Mouse (Mus musculus): ENCODE data around the gene Fcamr. TPM values are rescaled to one million over a fixed set of nuclear protein-coding genes. Genes with fewer than 3 reads are reported as not detected.

The Fcamr gene
- polyA plus RNA-seq (2015; fragmentation: Nextera tagmentation; extraction: Ambion mirVana), result not detected in 2 replicates

DNA sequence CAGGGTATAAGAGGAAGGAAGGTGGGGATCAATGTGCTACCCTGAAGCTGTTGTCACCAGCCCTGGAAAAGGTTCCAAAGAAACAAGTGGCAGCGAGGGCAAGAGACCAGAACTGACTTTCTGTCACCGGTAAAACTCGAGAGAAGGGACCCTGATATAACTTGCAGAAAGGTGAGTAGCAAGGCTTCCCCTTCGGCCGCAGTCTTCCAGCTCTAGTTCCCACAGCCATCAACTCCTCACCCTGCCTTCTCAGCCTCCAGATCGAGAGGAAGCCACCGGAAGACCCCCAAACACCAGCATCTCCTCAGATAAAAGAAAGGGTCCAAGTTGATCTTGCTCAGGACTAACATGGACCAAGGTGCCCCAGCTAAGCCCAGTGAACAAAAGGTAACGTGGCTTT lies at the start of gene Fcamr:
Gene Fcamr, plus strand, starts transcription at position 301 of the 400 bp plus-strand sequence.
- Histone ChIP-seq H3K4me2 (replicated peaks) (no peak within 1 kb of the TSS), H3K4me1 (replicated peaks) (no peaks in the 10 kb centered on the region), H3K27ac (no peak within 1 kb of the TSS), H3K4me3 (replicated peaks) (no peak within 1 kb of the TSS), H3K36me3 (no peaks in the 10 kb centered on the region), H3K27me3 (no peaks in the 10 kb centered on the region), H3K9me3 (no peaks in the 10 kb centered on the region), H3K9ac (replicated peaks) (no peak within 1 kb of the TSS)
- 91% methylated on average over 8 of the region's 8 CpGs for WGBS
- no peak for ATAC-seq

DNA sequence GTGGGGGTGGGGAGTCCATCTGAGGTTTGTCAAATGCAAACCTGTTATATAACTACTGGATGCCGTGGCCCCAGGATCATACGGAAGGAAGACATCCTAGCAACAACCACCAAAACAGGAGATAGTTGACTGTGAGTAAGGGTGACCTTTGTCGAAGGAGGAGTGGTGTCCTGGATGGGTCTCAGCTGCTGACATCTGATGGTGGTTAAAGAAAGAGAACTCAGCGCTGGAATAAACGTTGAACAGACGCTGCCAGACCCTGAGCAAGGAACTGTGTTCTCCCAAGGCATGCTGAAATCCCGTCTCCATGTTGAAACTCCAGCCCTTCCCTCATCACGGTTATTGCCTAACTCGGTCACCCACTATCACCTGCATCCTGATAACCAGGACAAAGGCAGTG lies 41.0 kb upstream of the Fcamr start:
- no peak overlapping the region for H3K4me3 ChIP-seq (replicated peaks)
- ATAC-seq, result no peak
- no peaks in the 10 kb centered on the region for H3K27me3 ChIP-seq
- no peaks in the 10 kb centered on the region for H3K36me3 ChIP-seq
- H3K4me2 ChIP-seq (replicated peaks), result no peak overlapping the region
- H3K9ac ChIP-seq (replicated peaks), result no peak overlapping the region
- no peaks in the 10 kb centered on the region for H3K9me3 ChIP-seq
- H3K4me1 ChIP-seq (replicated peaks), result no peaks in the 10 kb centered on the region
- H3K27ac ChIP-seq, result no peak overlapping the region
- WGBS, result 90% methylated on average over 9 of the region's 9 CpGs

DNA sequence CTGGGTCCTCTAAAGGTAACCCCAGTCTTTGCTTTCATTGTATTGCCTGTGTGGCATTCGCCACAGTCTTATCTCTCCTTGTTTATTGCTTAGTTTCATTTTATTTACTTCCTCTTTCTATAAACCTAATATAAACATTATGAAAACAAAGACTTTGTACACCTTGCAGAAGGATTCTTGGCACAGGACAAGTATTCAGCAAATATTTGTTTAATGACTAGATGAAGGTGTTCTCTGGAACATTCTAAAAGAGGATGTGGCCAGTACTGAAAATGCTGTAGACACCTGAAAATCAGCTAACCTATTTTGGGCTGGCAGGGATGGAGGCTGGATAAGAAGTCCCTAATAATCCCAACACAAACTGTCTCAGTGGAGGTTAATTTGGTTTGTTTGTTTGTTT lies 39.1 kb upstream of the Fcamr start:
- WGBS, result 91% methylated on average over 1 of the region's 1 CpGs
- Histone ChIP-seq H3K9me3 (no peaks in the 10 kb centered on the region), H3K4me3 (replicated peaks) (no peak overlapping the region), H3K27me3 (no peaks in the 10 kb centered on the region), H3K4me2 (replicated peaks) (no peak overlapping the region), H3K36me3 (no peaks in the 10 kb centered on the region), H3K4me1 (replicated peaks) (no peaks in the 10 kb centered on the region), H3K27ac (no peak overlapping the region), H3K9ac (replicated peaks) (no peak overlapping the region)
- no peak for ATAC-seq

DNA sequence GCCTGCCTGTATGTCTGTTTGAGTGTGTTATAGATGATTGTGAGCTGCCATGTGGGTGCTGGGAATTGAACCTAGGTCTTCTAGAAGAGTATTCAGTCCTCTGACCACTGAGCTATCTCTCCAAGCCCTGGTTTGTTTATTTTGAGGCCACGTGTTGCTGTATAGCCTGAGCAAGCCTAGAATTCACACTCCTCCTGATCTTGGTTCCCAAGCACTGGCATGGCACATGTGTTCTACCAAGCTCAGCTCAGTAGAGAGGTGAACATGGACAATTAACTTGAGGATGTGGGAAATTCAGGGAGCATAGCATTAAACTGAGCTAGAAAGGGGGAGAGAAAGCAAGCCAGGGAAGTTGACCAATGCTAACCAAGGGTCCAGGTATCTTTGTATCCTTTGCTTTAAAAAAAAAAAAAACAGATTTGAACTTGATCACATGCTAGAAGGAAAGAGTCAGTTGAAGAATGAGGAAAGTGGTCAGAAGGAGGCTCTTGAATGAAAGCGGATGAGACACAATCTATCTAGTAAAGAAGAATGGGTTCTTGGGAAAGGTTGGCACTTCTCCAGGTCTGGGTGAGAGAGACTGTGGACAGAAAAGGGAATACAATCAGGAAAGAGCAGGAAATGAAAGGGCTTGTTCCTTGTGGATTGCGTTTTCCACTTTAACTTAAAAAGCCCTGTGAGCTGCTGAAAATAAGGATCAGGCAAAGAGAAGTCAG lies 38.5 kb upstream of the Fcamr start:
- H3K4me3 ChIP-seq (replicated peaks), result no peak overlapping the region
- no peaks in the 10 kb centered on the region for H3K4me1 ChIP-seq (replicated peaks)
- no peak overlapping the region for H3K9ac ChIP-seq (replicated peaks)
- H3K27ac ChIP-seq, result no peak overlapping the region
- no peak for ATAC-seq
- H3K9me3 ChIP-seq, result no peaks in the 10 kb centered on the region
- WGBS, result 85% methylated on average over 3 of the region's 3 CpGs
- H3K36me3 ChIP-seq, result no peaks in the 10 kb centered on the region
- H3K4me2 ChIP-seq (replicated peaks), result no peak overlapping the region
- no peaks in the 10 kb centered on the region for H3K27me3 ChIP-seq

DNA sequence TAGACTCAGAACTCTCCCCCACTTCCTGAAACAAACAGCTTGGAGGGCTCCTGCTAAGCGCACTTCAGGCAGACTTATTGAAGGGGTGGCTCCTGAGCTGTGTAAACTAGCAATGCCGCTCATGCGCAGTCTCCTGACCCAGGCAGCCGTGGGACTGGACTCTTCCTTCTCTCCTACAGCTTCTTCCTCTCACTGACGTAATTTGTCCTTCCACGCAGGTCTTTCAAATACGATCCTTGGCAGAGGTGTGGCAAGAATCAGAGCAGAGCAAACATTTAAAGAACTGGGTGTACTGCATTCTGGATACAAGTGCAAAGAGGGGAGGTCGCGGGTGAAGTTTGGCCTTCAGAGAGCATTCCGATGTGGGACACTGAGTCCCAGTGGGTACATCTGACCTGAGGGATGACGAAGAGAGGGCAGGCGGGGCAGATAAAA lies 36.7 kb upstream of the Fcamr start:
- H3K4me3 ChIP-seq (replicated peaks), result no peak overlapping the region
- H3K27me3 ChIP-seq, result no peaks in the 10 kb centered on the region
- no peaks in the 10 kb centered on the region for H3K4me1 ChIP-seq (replicated peaks)
- no peak for ATAC-seq
- H3K27ac ChIP-seq, result no peak overlapping the region
- no peak overlapping the region for H3K4me2 ChIP-seq (replicated peaks)
- WGBS, result 88% methylated on average over 12 of the region's 12 CpGs
- no peaks in the 10 kb centered on the region for H3K36me3 ChIP-seq
- no peaks in the 10 kb centered on the region for H3K9me3 ChIP-seq
- no peak overlapping the region for H3K9ac ChIP-seq (replicated peaks)

DNA sequence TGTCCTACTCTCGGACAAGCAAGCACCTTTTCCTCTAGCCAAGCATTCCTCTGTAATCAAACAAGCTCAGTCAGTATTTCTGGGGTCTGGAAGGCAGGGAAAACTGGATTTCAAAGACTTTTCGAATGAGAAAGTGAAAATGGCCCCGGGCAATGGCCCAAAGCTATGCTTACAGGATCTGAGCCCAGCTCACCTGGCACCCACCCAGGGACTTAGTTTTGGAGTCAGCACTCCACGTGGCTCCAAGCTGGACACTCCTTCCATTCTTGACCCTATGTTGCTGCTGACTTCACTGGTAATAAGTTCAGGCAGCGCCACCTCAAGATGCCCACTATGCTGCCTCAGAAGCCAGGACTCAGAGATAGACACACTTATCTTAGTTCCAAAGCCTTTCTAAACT lies 33.6 kb upstream of the Fcamr start:
- Histone ChIP-seq H3K4me3 (replicated peaks) (no peak overlapping the region), H3K4me2 (replicated peaks) (no peak overlapping the region), H3K9me3 (no peaks in the 10 kb centered on the region), H3K4me1 (replicated peaks) (no peaks in the 10 kb centered on the region), H3K27me3 (no peaks in the 10 kb centered on the region), H3K36me3 (no peaks in the 10 kb centered on the region), H3K9ac (replicated peaks) (no peak overlapping the region), H3K27ac (no peak overlapping the region)
- 85% methylated on average over 5 of the region's 5 CpGs for WGBS
- ATAC-seq, result no peak

DNA sequence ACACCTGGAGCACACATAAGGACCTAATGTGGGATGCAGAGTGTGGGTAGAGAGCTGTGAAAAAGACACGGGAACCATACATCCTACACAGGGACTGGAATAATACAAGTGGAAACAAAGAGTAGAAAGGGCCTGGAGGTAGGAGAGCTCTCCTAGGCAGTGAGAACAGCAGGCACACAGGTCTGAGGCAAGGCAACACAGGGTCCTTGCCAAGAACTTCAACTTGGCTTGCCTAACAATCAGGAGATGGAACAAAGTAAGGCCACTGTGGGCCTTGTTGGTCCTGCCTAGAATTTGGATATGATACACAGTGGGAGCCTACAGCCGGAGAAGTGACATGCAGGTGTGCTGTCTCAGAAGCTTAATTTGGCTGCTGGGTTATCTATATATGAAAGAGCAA lies 30.8 kb upstream of the Fcamr start:
- no peak overlapping the region for H3K4me2 ChIP-seq (replicated peaks)
- no peak for ATAC-seq
- WGBS, result 86% methylated on average over 2 of the region's 2 CpGs
- H3K36me3 ChIP-seq, result no peaks in the 10 kb centered on the region
- H3K27ac ChIP-seq, result no peak overlapping the region
- H3K4me1 ChIP-seq (replicated peaks), result 0 out of 2 replicates have a peak, but pooled peaks cover 2% of the 10 kb centered on the region
- no peak overlapping the region for H3K4me3 ChIP-seq (replicated peaks)
- H3K9ac ChIP-seq (replicated peaks), result no peak overlapping the region
- no peaks in the 10 kb centered on the region for H3K9me3 ChIP-seq
- H3K27me3 ChIP-seq, result no peaks in the 10 kb centered on the region

DNA sequence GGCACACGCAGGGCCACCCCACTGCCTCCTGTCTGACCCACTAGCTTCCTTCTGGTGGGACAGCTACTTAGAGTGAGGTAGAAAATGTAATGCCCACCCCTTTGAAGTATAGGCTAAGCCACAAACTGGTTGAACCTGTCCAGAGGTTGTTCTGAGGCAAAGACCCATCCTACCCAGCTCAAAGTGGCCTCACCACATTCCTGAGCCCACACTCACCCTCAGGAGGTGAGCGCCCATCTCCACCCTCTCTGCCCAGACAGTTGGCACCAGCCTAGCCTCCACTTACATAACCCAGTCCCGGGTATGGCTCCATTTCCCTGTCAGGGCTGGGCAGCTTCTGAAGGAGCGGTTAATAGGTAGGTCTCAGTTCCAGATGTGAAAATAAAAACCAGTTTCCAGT lies 30.2 kb upstream of the Fcamr start:
- Histone ChIP-seq H3K27me3 (no peaks in the 10 kb centered on the region), H3K9me3 (no peaks in the 10 kb centered on the region), H3K9ac (replicated peaks) (no peak overlapping the region), H3K4me1 (replicated peaks) (0 out of 2 replicates have a peak, but pooled peaks cover 6% of the 10 kb centered on the region), H3K36me3 (no peaks in the 10 kb centered on the region), H3K27ac (no peak overlapping the region), H3K4me2 (replicated peaks) (no peak overlapping the region), H3K4me3 (replicated peaks) (no peak overlapping the region)
- no peak for ATAC-seq
- WGBS, result 85% methylated on average over 4 of the region's 4 CpGs

DNA sequence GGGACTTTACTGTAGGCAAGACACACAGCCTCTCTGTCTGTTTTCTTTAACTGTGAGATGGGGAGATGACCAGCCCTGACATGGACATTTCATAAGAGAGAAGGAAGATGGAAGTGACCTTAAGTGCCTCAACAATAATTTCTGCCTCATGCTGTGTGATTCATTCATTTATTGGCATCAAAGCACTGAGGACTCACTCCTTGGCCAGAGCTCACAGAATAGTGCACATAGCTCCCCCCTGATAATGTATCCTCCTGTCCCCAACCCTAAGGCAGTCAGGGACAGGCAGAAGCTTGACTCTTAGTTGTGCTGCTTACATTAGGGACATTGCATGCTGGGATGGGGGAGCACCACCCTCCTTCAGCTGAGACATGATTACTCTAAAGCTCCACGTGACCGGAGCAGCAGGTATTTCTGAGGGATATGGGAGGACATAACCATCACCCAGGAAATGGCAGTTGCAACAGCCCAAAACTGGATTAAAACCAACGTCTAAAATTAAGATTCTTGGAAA lies 29.7 kb upstream of the Fcamr start:
- no peak for ATAC-seq
- 81% methylated on average over 3 of the region's 3 CpGs for WGBS
- Histone ChIP-seq H3K4me2 (replicated peaks) (no peak overlapping the region), H3K4me3 (replicated peaks) (no peak overlapping the region), H3K36me3 (no peaks in the 10 kb centered on the region), H3K9ac (replicated peaks) (no peak overlapping the region), H3K9me3 (no peaks in the 10 kb centered on the region), H3K4me1 (replicated peaks) (0 out of 2 replicates have a peak, but pooled peaks cover 10% of the 10 kb centered on the region), H3K27ac (no peak overlapping the region), H3K27me3 (no peaks in the 10 kb centered on the region)

DNA sequence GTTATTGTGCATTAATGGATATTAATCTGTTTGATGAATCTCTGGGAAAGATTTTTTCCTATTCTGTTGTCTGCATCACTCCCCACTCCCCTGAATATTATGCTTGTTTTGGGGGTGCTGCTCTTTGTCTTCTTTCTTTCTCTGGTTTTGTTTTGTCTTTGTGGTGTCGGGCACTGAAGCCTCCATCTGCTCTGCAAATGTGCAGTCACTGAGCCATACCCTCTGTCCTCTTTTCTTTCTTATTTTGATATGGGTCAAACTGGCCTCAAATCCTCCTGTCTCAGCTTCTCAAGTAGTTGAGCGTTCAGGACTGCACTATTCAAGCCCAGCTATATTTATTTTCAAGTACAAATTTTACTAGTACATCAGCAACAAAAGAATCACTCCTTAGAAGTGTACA lies 25.5 kb upstream of the Fcamr start:
- 0 out of 2 replicates have a peak, but pooled peaks cover 10% of the 10 kb centered on the region for H3K4me1 ChIP-seq (replicated peaks)
- no peak overlapping the region for H3K9ac ChIP-seq (replicated peaks)
- no peak overlapping the region for H3K27ac ChIP-seq
- H3K4me2 ChIP-seq (replicated peaks), result no peak overlapping the region
- H3K9me3 ChIP-seq, result no peaks in the 10 kb centered on the region
- no peak overlapping the region for H3K4me3 ChIP-seq (replicated peaks)
- WGBS, result 38% methylated on average over 2 of the region's 2 CpGs
- no peaks in the 10 kb centered on the region for H3K36me3 ChIP-seq
- no peak for ATAC-seq
- H3K27me3 ChIP-seq, result no peaks in the 10 kb centered on the region

DNA sequence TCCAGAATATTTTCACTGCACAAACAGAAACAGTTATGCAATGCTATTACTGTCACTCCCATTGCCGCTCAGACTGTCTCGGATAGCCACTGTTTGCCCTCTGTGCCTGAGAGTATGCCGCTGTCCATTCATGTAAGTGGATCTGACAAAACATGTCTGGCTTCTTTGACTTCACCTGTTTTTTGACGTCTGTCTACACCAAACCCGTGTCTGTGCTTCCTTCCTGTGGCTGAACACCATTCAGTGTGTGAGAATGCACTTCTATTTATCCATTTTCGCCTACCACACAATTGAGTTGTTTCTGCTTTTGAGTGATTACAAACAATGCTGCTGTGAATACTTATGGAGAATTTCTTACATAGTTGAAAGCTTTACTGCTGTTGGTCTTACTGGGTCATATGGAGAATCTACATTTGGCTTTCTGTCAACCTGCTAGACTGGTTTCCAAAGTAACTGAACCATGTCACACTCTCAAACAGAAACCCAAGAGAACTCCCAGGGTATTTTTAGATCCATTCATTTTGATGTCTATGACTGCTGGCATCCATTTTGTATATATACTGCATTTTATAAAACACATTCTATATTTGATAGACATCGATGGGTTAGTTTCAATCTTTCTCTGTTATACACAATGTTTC lies 24.9 kb upstream of the Fcamr start:
- Histone ChIP-seq H3K4me1 (replicated peaks) (0 out of 2 replicates have a peak, but pooled peaks cover 10% of the 10 kb centered on the region), H3K27me3 (no peaks in the 10 kb centered on the region), H3K9me3 (no peaks in the 10 kb centered on the region), H3K4me3 (replicated peaks) (no peak overlapping the region), H3K27ac (no peak overlapping the region), H3K9ac (replicated peaks) (no peak overlapping the region), H3K4me2 (replicated peaks) (no peak overlapping the region), H3K36me3 (no peaks in the 10 kb centered on the region)
- WGBS, result 78% methylated on average over 7 of the region's 7 CpGs
- no peak for ATAC-seq

DNA sequence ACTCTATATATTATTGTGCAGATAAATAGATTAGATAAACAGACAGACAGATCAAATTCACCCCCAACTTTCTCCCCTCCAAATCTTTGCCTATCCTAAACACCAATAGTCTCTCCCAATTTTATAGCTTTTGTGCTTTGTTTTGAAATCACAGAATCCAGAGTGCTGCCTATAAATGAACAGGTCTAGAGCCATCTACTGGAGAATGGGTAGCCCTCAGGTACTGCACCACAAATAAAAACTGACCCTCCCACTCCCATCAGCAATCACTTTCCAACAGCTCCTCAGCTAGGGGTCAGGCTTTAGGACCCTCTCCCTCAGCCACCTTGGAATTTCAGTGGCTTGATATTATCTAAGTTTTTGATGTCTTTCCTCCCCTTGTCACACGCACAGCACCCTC lies 24.1 kb upstream of the Fcamr start:
- Histone ChIP-seq H3K36me3 (no peaks in the 10 kb centered on the region), H3K9ac (replicated peaks) (no peak overlapping the region), H3K4me3 (replicated peaks) (no peak overlapping the region), H3K27me3 (no peaks in the 10 kb centered on the region), H3K9me3 (no peaks in the 10 kb centered on the region), H3K4me1 (replicated peaks) (0 out of 2 replicates have a peak, but pooled peaks cover 10% of the 10 kb centered on the region), H3K4me2 (replicated peaks) (no peak overlapping the region), H3K27ac (no peak overlapping the region)
- no peak for ATAC-seq
- WGBS, result 89% methylated on average over 1 of the region's 1 CpGs

Data from midbrain, embryonic 13.5 days (tissue).